Mouse (Mus musculus) heart, adult 11 months (tissue): ENCODE measurements around the gene Msl1.

Source experiments
- DNase-seq: peaks from one replicate; pipeline ENCODE4 v3.0.0; 2022

Gene Msl1

DNA sequence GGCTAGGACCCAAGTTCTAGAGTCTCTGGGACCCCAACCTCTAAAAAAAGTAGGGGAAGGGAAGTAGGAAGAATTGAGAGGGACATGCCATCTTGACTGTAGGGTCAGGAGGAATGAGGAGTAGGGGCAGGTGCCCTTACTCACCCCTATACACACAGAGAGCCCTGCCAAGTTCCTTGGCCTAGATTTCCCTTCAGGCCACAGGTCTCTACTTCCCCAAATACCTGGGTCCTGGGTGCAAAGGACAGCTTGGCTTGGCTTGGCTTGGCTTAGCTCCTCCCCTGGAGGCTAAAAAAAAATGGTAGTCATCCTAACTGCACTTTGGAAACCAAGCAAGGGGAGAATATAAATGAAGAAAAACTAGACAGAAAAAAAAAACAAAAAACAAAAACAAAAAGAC is 30.6 kb upstream of the Msl1 start:
- no peak for DNase-seq

GRCm38 (mm10) chr11:98765421-98766309 is 29.7 kb upstream of the Msl1 start:
- peak; percentile 99 for DNase-seq

DNA sequence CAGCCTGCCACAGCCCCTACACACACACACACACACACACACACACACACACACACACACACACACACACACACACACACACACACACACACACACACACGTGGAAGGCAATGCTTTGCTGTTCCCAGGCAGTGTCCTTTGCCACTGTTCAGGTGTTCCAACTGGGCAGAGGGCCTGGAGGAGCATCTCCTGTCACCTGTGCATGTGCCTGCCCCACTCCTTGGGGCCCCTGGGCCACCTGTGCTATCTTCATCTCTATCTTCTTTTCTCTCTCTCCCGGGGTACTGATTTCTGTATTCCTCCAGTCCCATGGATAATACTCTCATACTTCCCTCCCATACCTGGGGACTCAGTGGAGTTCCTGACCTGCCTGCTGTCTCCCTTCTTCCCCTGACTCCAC is 29.0 kb upstream of the Msl1 start:
- peak; percentile 95 for DNase-seq

DNA sequence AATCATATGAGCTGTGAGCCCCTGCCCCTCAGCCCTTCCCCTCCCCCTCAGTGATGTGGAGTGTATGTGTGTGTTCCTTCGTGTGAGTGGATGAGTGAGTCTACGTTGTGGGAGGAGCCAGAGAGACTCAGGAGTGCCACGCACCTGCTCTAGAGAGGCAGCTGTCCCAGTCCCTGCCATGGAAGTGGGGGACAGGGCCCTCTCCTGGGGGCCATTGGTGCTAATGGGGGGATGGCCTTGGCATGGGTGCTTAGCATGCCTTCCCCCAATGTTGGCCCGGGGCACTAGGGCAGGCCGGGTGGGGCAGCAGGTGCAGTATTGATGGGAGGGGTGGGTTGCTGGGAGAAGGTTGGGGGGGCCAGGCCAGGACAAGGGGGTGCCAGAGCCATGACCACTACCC is 28.5 kb upstream of the Msl1 start:
- peak; percentile 98 for DNase-seq

- peak; percentile 98 for DNase-seq
These were observed 28.0 kb upstream of the Msl1 start for GRCm38 (mm10) chr11:98767276-98767675.

- peak; percentile 96 for DNase-seq
These were observed 27.6 kb upstream of the Msl1 start for GRCm38 (mm10) chr11:98767713-98768112.

- DNase-seq = peak; percentile 98
These were observed 26.9 kb upstream of the Msl1 start for GRCm38 (mm10) chr11:98768127-98769006.

- peak; percentile 97 for DNase-seq
These were observed 26.0 kb upstream of the Msl1 start for GRCm38 (mm10) chr11:98769007-98769954.

GRCm38 (mm10) chr11:98770096-98770975 is 25.0 kb upstream of the Msl1 start:
- peak; percentile 97 for DNase-seq

DNA sequence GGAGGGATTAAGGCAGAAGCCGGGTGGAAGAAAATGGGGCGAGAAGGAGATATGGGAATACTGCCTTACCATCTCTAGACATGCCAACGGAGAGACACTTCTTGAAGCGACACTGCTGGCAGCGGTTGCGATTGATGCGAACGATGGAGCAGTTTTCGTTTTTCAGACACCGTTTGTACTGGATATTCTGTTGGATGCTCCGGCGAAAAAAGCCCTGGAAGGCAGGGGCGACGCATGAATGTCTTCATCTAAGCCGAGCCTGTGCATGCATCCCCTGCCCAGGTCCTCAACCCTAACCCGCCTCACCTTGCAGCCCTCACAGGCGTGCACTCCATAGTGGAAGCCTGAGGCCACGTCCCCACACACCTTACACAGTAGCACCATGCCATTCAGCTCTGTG is 24.2 kb upstream of the Msl1 start:
- peak; percentile 96 for DNase-seq

DNA sequence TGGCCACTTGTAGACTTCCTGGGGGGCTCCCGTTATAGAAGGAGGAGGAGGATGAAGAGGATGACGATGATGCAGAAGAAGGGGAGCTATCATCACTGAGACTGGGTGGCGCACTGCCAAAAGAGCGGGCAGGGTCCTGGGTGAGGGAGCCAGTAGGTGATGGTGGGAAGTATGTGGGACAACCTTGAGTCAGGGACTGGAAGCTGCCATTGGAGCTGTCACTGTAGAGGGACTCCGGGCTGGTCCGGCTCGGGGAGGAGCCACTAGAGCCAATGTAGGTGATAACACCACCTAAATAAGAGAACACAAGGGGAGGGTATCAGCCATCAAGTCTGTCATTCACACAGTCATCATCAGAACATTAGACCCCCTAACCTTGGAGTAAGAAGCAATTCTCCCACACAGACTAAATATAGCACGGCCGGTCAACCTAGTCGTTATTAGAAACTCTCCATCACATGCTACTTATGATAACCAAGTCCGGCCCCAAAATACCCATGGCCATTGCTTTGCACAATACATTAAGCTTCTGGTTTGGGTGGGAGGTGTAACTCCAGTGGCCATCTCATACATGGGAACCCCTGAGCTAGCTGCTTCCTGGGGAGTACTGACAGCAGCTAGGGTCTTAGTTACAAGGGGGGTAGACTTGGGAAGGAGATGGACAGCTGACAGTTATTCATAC is 23.3 kb upstream of the Msl1 start:
- peak; percentile 97 for DNase-seq

DNA sequence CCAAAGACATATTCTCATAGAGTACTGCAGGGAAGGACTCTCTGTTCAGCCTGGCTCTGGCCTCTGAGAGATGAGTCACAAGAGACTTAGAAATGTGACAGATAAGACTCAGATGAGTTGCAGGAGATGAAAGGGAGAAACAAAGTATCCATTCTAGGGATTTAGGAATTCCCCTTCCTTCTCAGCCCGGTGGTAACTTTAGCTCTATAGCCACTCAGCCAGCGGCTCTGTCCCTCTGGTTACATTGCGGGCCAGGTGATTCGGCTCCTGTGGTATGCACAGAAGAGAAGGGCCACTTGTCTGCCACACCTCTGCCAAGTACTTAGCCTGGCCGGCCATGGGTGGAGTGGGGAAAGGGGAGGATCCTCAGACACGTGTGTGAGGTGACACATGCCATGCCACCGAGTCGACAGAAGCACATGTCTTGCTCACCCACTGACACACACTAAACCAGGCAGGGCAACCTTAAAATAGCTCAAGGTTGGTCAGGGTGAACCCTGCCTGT is 22.6 kb upstream of the Msl1 start:
- DNase-seq = peak; percentile 99

- peak; percentile 100 for DNase-seq
These were observed 21.6 kb upstream of the Msl1 start for GRCm38 (mm10) chr11:98773635-98774295.

DNA sequence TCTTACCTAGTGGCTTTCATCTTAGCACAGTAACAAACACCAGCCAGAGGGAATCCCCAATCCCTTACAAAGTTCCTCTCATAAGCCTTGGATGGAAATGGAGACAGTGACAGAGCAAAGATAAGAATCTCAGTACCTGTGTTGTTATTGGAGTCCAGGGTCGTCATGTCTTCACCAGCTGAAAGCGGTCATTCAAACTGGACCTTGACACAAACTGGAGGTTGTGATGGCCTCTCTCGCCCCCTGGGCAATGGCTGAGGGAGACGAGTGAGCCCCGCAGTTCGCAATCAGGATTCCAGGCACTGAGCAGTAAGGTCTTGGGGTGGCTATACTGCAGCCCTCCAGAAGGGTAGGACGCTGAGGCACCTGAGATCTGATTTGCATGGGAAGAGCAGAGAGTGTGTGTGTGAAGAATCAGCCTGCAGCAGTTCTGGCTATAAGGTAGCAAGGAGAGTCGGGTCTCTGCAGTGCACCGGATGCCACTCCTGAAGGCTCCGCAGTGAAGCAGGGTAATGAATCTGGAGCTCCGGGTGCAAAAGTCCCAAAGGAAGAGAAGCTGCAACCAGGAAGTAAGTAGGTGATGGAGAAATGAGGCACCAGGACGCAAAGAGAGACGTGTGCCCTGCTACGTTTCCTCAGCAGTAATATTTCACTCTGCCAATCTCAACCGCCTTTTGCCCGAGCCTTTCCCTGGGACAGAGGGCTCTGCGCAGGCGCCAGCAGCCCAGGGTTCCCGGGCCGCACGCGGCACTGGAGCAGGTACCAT is 20.6 kb upstream of the Msl1 start, which contains the start of gene Nr1d1:
Gene Nr1d1 (minus strand): TSS at position 752 of the 766 bp plus-strand sequence.
- DNase-seq = no peak

- DNase-seq = peak; percentile 100
These were observed 19.8 kb upstream of the Msl1 start for GRCm38 (mm10) chr11:98775348-98776051.

DNA sequence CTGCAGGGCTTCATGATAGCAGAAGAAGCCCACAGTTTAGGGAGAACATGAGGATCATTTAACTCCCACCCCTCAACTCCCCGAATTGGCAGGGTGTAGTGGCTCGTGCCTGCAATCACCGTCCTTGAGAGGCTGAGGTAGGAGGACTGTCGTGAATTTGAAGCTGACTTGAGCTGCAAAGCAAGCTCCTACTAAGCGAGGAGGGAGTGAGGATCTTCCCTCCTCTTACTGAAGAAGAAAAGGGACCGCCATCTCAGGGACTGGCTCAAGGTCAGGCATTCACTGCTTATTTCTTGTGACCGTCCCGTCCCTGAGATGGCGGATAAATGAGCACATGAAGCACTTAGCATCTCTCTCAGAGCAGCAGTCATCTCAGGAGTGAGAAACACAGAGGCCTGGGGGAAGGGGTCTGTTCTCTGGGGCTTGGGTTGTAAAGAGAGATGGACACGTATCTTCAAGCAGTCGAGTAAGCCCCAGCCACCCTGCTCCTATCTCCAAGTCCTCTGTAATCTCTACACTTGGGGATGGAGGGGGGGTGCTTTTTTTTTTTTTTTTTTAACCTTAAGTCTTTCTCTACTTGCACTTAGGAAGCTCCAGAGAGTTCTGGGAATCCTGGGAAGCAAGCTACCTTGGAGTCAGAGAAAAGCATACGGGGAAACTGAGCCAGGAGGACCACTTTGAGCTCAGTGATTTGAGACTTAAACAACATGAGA is 19.1 kb upstream of the Msl1 start:
- no peak for DNase-seq

DNA sequence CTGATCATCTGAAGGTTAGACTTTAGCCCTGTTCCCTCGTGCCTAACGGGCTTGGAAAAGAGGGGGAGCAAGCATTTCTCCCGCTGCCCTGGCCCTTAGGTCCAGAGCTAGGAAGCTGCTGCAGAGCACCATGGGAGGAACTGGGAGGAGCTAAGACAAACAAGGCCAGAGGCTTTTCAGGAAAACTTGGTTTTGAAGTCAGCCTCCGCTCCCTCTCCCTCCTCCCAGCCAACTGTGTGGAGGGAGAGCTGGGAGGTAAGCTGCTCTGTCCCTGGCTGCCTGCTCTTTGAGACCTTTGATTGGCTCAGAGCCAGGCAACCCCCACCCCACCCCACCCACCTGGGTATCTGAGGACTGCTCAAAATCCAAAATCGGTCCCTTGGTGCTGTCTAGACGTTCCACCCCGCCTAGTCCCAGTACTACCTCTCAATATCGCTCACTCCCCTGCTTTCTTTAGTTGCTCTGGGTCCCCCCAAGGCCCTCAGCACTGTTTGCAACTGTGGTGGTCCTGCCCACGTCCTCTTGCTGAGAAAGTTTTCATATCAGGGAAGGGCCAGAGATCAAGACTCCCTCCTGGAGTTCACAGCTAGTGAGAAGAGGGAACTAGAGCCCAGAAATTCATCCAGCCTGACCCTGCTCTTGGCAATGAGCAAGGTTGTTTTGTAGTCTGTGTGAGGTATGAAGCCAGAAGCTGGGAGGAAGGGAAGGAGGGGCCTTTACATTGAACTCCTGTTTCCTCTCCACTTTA is 18.3 kb upstream of the Msl1 start:
- DNase-seq = peak; percentile 99
